Mouse (Mus musculus) hindbrain, postnatal 0 days (tissue): Measurements from ENCODE around the gene Setd2. TPM values are rescaled to one million over a fixed set of nuclear protein-coding genes. Genes with fewer than 3 reads are reported as not detected.
A peak's percentile ranks its signal among the peaks of the same experiment; 100 is the strongest.

ENCODE experiments used
- ATAC-seq: fragments of 200-750 bp; cut with Nextera tagmentation; 2 replicates; pipeline ENCODE4 v1.8.0; 2017; ENCODE audit warnings: mild to moderate bottlenecking, moderate TSS enrichment, moderate library complexity
- DNase-seq: peaks from one replicate; pipeline ENCODE4 v3.0.0-alpha.2; 2015; ENCODE audit warnings: low spot score
- H3K27ac ChIP-seq: fragments of 300-500 bp; sonication (generic); 2 replicates; pipeline ENCODE4 v1.5.1; 2014; ENCODE audit warnings: mild to moderate bottlenecking
- H3K27me3 ChIP-seq: fragments of 300-500 bp; sonication (generic); 2 replicates; pipeline ENCODE4 v1.6.1; 2014; ENCODE audit warnings: low read length, mixed read lengths; ENCODE audit not compliant: insufficient read depth
- H3K36me3 ChIP-seq: fragments of 300-500 bp; sonication (generic); 2 replicates; pipeline ENCODE4 v1.6.1; 2014; ENCODE audit warnings: low read length, mixed read lengths; ENCODE audit not compliant: insufficient read depth
- H3K4me1 ChIP-seq: fragments of 300-500 bp; sonication (generic); 2 replicates; pipeline ENCODE4 v1.6.1; 2014; ENCODE audit warnings: antibody characterized with exemption, low read length, mixed read lengths; ENCODE audit not compliant: insufficient read depth
- H3K4me2 ChIP-seq: fragments of 300-500 bp; sonication (generic); 2 replicates; pipeline ENCODE4 v1.6.1; 2014; ENCODE audit warnings: low read depth, mild to moderate bottlenecking, low read length, moderate library complexity, mixed read lengths
- H3K4me3 ChIP-seq: fragments of 300-500 bp; sonication (generic); 2 replicates; pipeline ENCODE4 v1.5.1; 2014; ENCODE audit warnings: low read length
- H3K9ac ChIP-seq: fragments of 300-500 bp; sonication (generic); replicated peaks from 2 replicates; pipeline ENCODE4 v1.6.1; 2014; ENCODE audit warnings: mild to moderate bottlenecking, low read length, moderate library complexity, mixed read lengths
- H3K9me3 ChIP-seq: fragments of 300-500 bp; sonication (generic); 2 replicates; pipeline ENCODE4 v1.6.1; 2016; ENCODE audit warnings: low read length, mixed read lengths
- CTCF ChIP-seq: IDR thresholded peaks from 2 replicates; pipeline ENCODE4 v1.5.1; 2016; ENCODE audit warnings: antibody characterized with exemption, control low read depth, low read depth
- WGBS: fragments of 180-500 bp; shearing (Covaris S2); extraction: QIAGEN DNeasy Blood & Tissue Kit; methylation state at CpG from one replicate; pipeline ENCODE4 v1.1.7; 2014; 5-methylcytosine and 5-hydroxymethylcytosine counted together
- polyA plus RNA-seq: library from polyadenylated mRNA; unstranded; fragments of >200 nt; fragmentation: Nextera tagmentation; extraction: Ambion mirVana; gene quantifications from 2 replicates; pipeline ENCODE4 v1.2.1, GENCODE M21; 2015
- total RNA-seq: library from RNA; depleted of rRNA; stranded (reverse); fragments of >200 nt; gene quantifications from 2 replicates; pipeline ENCODE4 v1.2.3, GENCODE M21; 2014

The Setd2 gene
- total and polyA plus RNA-seq, 2 experiments from 2014 or later: 24.7 to 64.9 TPM

DNA sequence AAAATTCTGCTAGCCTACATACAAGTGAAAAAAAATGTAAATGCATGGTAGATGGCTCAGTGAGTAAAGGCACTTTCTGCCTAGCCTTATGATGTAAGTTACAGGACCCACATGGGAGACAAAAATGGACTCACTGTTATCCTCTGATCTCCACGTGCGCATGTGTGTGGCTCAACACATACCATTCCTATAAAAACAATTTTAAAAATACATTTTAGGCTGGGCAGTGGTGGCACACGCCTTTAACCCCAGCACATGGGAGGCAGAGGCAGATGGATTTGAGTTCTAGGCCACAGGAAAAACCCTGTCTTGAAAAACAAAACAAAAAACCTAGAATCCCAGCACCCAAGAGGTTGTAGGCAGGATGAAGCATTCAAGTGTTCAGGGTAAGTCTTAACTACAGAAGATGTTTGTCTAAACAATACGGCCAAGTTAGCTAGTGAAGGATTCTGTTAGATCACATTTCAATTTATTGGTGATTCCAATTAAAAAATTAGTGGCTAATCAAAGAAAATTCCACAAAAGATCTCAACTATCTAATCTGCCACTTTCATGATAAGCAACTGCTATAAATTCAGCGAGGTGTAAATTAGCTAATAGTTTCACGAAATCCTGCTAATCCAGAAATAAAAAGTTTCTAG is 1.1 kb upstream of the Setd2 start:
- ATAC-seq (no peak), DNase-seq (no peak)
- H3K9me3 ChIP-seq: no peaks in the 10 kb centered on the region
- H3K27ac ChIP-seq: peak overlapping the region; percentile 99; the same call in 1 of the 2 replicates
- 22% methylated on average over 6 of the region's 6 CpGs for WGBS
- no peaks in the 10 kb centered on the region for H3K36me3 ChIP-seq
- no peaks in the 10 kb centered on the region for H3K27me3 ChIP-seq
- H3K4me3 ChIP-seq: peak overlapping the region; percentile 91
- peak overlapping the region; percentile 96; the same call in 1 of the 2 replicates for H3K9ac ChIP-seq
- peak overlapping the region; percentile 81 for H3K4me2 ChIP-seq
- TF ChIP-seq CTCF: no peak
- H3K4me1 ChIP-seq: peaks cover 14% of the 10 kb centered on the region

GRCm38 (mm10) chr9:110531914-110532489 is 395 bp upstream of the Setd2 start:
- peak overlapping the region; percentile 99 for H3K27ac ChIP-seq
- H3K4me2 ChIP-seq: peak overlapping the region; percentile 81
- peak; percentile 60 for TF ChIP-seq CTCF
- no peaks in the 10 kb centered on the region for H3K9me3 ChIP-seq
- H3K4me1 ChIP-seq: peaks cover 14% of the 10 kb centered on the region
- under 1% methylated on average over 50 of the region's 53 CpGs for WGBS
- peak; percentile 100 for ATAC-seq
- H3K4me3 ChIP-seq: peak overlapping the region; percentile 91
- peak overlapping the region; percentile 96 for H3K9ac ChIP-seq
- DNase-seq: peak; percentile 97
- no peaks in the 10 kb centered on the region for H3K27me3 ChIP-seq
- no peaks in the 10 kb centered on the region for H3K36me3 ChIP-seq

DNA sequence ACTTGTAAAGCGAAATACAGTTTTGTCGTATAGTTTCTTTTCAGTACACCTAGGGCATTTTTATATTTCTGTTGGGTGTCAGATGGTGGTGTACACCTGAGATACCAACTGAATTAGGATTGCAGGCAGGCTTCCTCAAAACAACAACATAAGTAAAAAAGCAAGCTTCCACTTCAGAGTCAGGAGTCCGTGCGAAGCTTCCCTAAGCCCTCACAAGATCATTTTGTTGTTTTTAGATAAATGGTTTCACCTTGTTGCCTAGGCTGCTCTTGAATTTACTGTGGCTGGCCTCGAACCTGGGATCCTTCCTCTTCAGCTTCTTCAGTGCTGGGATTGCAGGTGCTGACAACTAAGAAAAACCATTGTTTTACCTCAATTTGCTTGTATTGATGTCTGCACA is 1.2 kb downstream of the Setd2 start:
- Histone ChIP-seq H3K27me3 (no peaks in the 10 kb centered on the region), H3K4me1 (peaks cover 14% of the 10 kb centered on the region), H3K4me2 (peak overlapping the region; percentile 81), H3K36me3 (no peaks in the 10 kb centered on the region), H3K9ac (peak overlapping the region; percentile 96), H3K9me3 (no peaks in the 10 kb centered on the region), H3K4me3 (peak overlapping the region; percentile 91), H3K27ac (peak overlapping the region; percentile 99; the same call in 1 of the 2 replicates)
- no peak for TF ChIP-seq CTCF
- 30% methylated on average over 5 of the region's 5 CpGs for WGBS
- no peak for ATAC-seq
- DNase-seq: no peak

- Histone ChIP-seq H3K9ac (no peak overlapping the region), H3K4me2 (peak overlapping the region; percentile 81; the same call in 1 of the 2 replicates), H3K36me3 (no peaks in the 10 kb centered on the region), H3K27me3 (no peaks in the 10 kb centered on the region), H3K4me3 (no peak overlapping the region), H3K4me1 (peaks cover 14% of the 10 kb centered on the region), H3K27ac (no peak overlapping the region), H3K9me3 (no peaks in the 10 kb centered on the region)
- ATAC-seq (no peak), DNase-seq (no peak)
- no peak for TF ChIP-seq CTCF
- 83% methylated on average over 2 of the region's 2 CpGs for WGBS
These were observed 2.7 kb downstream of the Setd2 start for GRCm38 (mm10) chr9:110535114-110535513.

GRCm38 (mm10) chr9:110536636-110537035 is 4.2 kb downstream of the Setd2 start:
- no peaks in the 10 kb centered on the region for H3K36me3 ChIP-seq
- H3K4me3 ChIP-seq: no peak overlapping the region
- 97% methylated on average over 2 of the region's 2 CpGs for WGBS
- DNase-seq (no peak), ATAC-seq (no peak)
- TF ChIP-seq CTCF: no peak
- no peak overlapping the region for H3K27ac ChIP-seq
- no peaks in the 10 kb centered on the region for H3K27me3 ChIP-seq
- H3K9me3 ChIP-seq: no peaks in the 10 kb centered on the region
- H3K4me1 ChIP-seq: peaks cover 11% of the 10 kb centered on the region
- H3K9ac ChIP-seq: no peak overlapping the region
- no peak overlapping the region for H3K4me2 ChIP-seq

DNA sequence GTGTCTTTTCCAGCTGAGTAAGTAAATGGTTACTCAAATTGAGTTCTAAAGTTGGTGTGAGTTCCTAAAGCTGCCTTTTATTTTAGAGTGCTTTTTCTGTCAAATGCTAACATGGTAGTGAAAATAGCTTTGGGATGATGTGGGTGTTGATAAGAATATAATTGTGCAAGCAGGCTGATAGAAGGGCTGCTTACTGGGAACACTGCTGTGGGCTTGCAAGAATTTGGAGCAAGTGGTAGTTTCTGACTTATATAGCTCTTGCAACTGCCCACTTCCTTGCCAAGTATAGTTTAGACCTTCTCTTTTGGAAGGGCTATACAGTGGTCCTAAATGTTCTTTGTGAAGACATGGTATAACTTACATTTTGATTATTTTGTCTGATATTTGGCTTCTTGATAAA is 6.1 kb downstream of the Setd2 start:
- DNase-seq: no peak
- TF ChIP-seq CTCF: no peak

GRCm38 (mm10) chr9:110541988-110542387 is 9.6 kb downstream of the Setd2 start:
- Histone ChIP-seq H3K9me3 (no peaks in the 10 kb centered on the region), H3K27ac (no peak overlapping the region), H3K36me3 (no peaks in the 10 kb centered on the region), H3K4me3 (no peak overlapping the region), H3K4me2 (no peak overlapping the region), H3K9ac (no peak overlapping the region), H3K27me3 (no peaks in the 10 kb centered on the region), H3K4me1 (no peaks in the 10 kb centered on the region)
- WGBS: 82% methylated on average over 4 of the region's 4 CpGs
- no peak for TF ChIP-seq CTCF
- ATAC-seq (no peak), DNase-seq (no peak)

More for the DNA sequence above, 6.1 kb downstream of the Setd2 start:
- H3K27me3 ChIP-seq: no peaks in the 10 kb centered on the region
- H3K4me2 ChIP-seq: no peak overlapping the region
- no peak for ATAC-seq
- no peaks in the 10 kb centered on the region for H3K36me3 ChIP-seq
- no peaks in the 10 kb centered on the region for H3K9me3 ChIP-seq
- no peak overlapping the region for H3K9ac ChIP-seq
- no peak overlapping the region for H3K4me3 ChIP-seq
- no peak overlapping the region for H3K27ac ChIP-seq
- peaks cover 11% of the 10 kb centered on the region for H3K4me1 ChIP-seq
